Mouse (Mus musculus): ENCODE data around the gene Sec14l2.
"Not testable (repeated sequence)": the region's sequence is repeated elsewhere in the genome, so short reads cannot be mapped to it uniquely, and the experiment has no call there.

Gene Sec14l2

GRCm38 (mm10) chr11:4134400-4134799 lies 11.2 kb upstream of the Sec14l2 start:
- DNase-seq (ENCODE audit: inconsistent age in 2 of 2, low spot score in 1 of 2): no peak

- DNase-seq (ENCODE audit: inconsistent age in 2 of 2, low spot score in 1 of 2): peak in 1 of 2 experiments; percentile 44
These were observed 10.2 kb upstream of the Sec14l2 start for GRCm38 (mm10) chr11:4133450-4133849.

GRCm38 (mm10) chr11:4128461-4128860 lies 5.2 kb upstream of the Sec14l2 start:
- DNase-seq (ENCODE audit: inconsistent age in 2 of 2, low spot score in 1 of 2): not testable (repeated sequence)

GRCm38 (mm10) chr11:4127059-4127458 lies 3.8 kb upstream of the Sec14l2 start:
- no peak for DNase-seq (ENCODE audit: inconsistent age in 2 of 2, low spot score in 1 of 2)

- DNase-seq (ENCODE audit: inconsistent age in 2 of 2, low spot score in 1 of 2): peak in 1 of 2 experiments; percentile 73
These were observed 707 bp upstream of the Sec14l2 start for GRCm38 (mm10) chr11:4123922-4124321.

GRCm38 (mm10) chr11:4122226-4122625 lies 989 bp downstream of the Sec14l2 start:
- no peak for DNase-seq (ENCODE audit: inconsistent age in 2 of 2, low spot score in 1 of 2)

- no peak for DNase-seq (ENCODE audit: inconsistent age in 2 of 2, low spot score in 1 of 2)
These were observed 1.5 kb downstream of the Sec14l2 start for GRCm38 (mm10) chr11:4121691-4122090.

GRCm38 (mm10) chr11:4119635-4120034 lies 3.6 kb downstream of the Sec14l2 start:
- no peak for DNase-seq (ENCODE audit: inconsistent age in 2 of 2, low spot score in 1 of 2)

GRCm38 (mm10) chr11:4118081-4118921 lies 4.9 kb downstream of the Sec14l2 start:
- peak; percentile 65 to 80 for DNase-seq (ENCODE audit: inconsistent age in 2 of 2, low spot score in 1 of 2)

- DNase-seq (ENCODE audit: inconsistent age in 2 of 2, low spot score in 1 of 2): peak in 1 of 2 experiments; percentile 42
These were observed 5.7 kb downstream of the Sec14l2 start for GRCm38 (mm10) chr11:4117372-4118071.

GRCm38 (mm10) chr11:4116458-4117141 lies 6.6 kb downstream of the Sec14l2 start:
- no peak for DNase-seq (ENCODE audit: inconsistent age in 2 of 2, low spot score in 1 of 2)

GRCm38 (mm10) chr11:4115407-4115806 lies 7.8 kb downstream of the Sec14l2 start:
- DNase-seq (ENCODE audit: inconsistent age in 2 of 2, low spot score in 1 of 2): no peak

GRCm38 (mm10) chr11:4114541-4114940 lies 8.7 kb downstream of the Sec14l2 start:
- DNase-seq (ENCODE audit: inconsistent age in 2 of 2, low spot score in 1 of 2): not testable (repeated sequence)

GRCm38 (mm10) chr11:4113970-4114369 lies 9.2 kb downstream of the Sec14l2 start:
- no peak for DNase-seq (ENCODE audit: inconsistent age in 2 of 2, low spot score in 1 of 2)

GRCm38 (mm10) chr11:4113496-4113895 lies 9.7 kb downstream of the Sec14l2 start:
- no peak for DNase-seq (ENCODE audit: inconsistent age in 2 of 2, low spot score in 1 of 2)

GRCm38 (mm10) chr11:4112861-4113260 lies 10.4 kb downstream of the Sec14l2 start:
- DNase-seq (ENCODE audit: inconsistent age in 2 of 2, low spot score in 1 of 2): no peak

- DNase-seq (ENCODE audit: inconsistent age in 2 of 2, low spot score in 1 of 2): no peak
These were observed 11.2 kb downstream of the Sec14l2 start for GRCm38 (mm10) chr11:4112033-4112432.

GRCm38 (mm10) chr11:4108691-4109090 lies 14.5 kb downstream of the Sec14l2 start:
- no peak for DNase-seq (ENCODE audit: inconsistent age in 2 of 2, low spot score in 1 of 2)

- not testable (repeated sequence) for DNase-seq (ENCODE audit: inconsistent age in 2 of 2, low spot score in 1 of 2)
These were observed 15.3 kb downstream of the Sec14l2 start for GRCm38 (mm10) chr11:4107901-4108300.

- DNase-seq (ENCODE audit: inconsistent age in 2 of 2, low spot score in 1 of 2): no peak
These were observed 17.8 kb downstream of the Sec14l2 start for GRCm38 (mm10) chr11:4105444-4105843.

- DNase-seq (ENCODE audit: inconsistent age in 2 of 2, low spot score in 1 of 2): no peak
These were observed 18.2 kb downstream of the Sec14l2 start for GRCm38 (mm10) chr11:4104989-4105388.

GRCm38 (mm10) chr11:4103522-4103921 lies 19.7 kb downstream of the Sec14l2 start:
- DNase-seq (ENCODE audit: inconsistent age in 2 of 2, low spot score in 1 of 2): no peak
